Mouse (Mus musculus): Measurements from ENCODE around the gene Rftn1. TPM values are rescaled to one million over a fixed set of nuclear protein-coding genes. Genes with fewer than 3 reads are reported as not detected.

Rftn1 gene
- polyA plus RNA-seq, 1 experiment = 1.1 TPM

DNA sequence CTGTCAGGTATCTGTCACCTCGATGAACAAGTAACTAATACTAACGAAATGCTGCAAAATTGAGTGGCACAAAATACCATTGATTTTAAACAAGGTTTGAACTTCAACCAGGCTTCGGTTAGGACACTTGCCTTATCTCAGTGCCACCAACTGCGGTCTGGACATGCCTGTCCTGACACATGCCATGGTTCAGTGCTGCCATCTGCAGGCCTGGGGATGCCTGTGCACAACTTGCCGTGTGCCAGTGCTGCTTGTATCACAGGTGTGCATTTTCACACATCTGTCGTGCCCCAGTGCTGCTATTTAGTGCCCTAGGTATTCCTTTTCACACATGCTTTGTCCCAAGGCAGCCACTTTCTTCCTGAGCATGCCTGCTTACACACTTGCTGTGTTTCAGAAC lies 247.8 kb downstream of the Rftn1 start:
- no peak for TF ChIP-seq EP300 (IDR thresholded peaks at IDR 0.05; ENCODE audit: insufficient read depth, low read depth, low read length)
- peak; percentile 73 for TF ChIP-seq CTCF (IDR thresholded peaks at IDR 0.05; ENCODE audit: low read depth, low read length)
- no peak overlapping the region for H3K9ac ChIP-seq (ENCODE audit: low read depth, poor library complexity, severe bottlenecking)
- H3K4me3 ChIP-seq (ENCODE audit: low read depth, low read length) = no peak overlapping the region
- peaks cover 1% of the 10 kb centered on the region for H3K4me1 ChIP-seq (ENCODE audit: control insufficient read depth, insufficient read depth, low read length)
- no peaks in the 10 kb centered on the region for H3K27me3 ChIP-seq (ENCODE audit: control insufficient read depth, insufficient read depth, low read length, poor library complexity, severe bottlenecking)
- H3K27ac ChIP-seq (ENCODE audit: insufficient read depth, low read length) = no peak overlapping the region
- H3K36me3 ChIP-seq (ENCODE audit: control insufficient read depth, insufficient read depth, low read length, poor library complexity, severe bottlenecking) = no peaks in the 10 kb centered on the region
- H3K9me3 ChIP-seq (replicated peaks; ENCODE audit: control insufficient read depth, insufficient read depth, low read length, poor library complexity, severe bottlenecking) = no peaks in the 10 kb centered on the region; the same call in 1 of the 2 replicates

Other genes with a start within 250 kb of the Rftn1 start
- gene Dazl, start 103.0 kb upstream of the Rftn1 start, polyA plus RNA-seq (2011; ENCODE audit: insufficient read depth, insufficient read length, low read depth, missing spikeins) = 4.9 and 6.2 TPM in 2 replicates